In the genomic region with DNA sequence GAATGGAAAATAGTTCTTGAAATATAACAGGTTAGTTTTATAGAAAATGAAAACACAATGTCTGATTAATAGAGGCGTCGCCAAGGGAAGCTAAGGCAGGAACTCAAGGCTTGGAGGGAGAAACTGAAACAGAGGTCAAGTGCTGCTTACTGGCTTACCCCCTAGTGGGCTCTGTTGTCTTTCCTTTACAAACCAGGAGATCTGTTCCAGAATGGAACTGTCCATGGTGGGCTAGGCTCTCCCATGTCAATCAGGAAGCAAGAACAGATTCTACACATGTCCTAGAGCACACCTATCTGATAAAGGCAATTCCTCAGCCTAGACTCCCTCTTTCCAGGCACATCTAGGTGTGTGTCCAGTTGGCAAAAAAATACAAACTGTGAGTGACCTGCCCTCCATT, we compare ENCODE assay signal across 28 mouse cellular contexts. TPM values are rescaled to one million over a fixed set of nuclear protein-coding genes. Genes with fewer than 3 reads are reported as not detected.
DNase-seq lines count a peak whose midpoint lies in the region; ATAC-seq and TF ChIP-seq lines count a peak whose summit lies in the region.
"Had no signal": no experiment of that assay in that cellular context is flagged by ENCODE, and none has a peak within 500 bp of the region (broad histone marks: within the 10 kb centered on the region; RNA-seq: fewer than 3 reads in every experiment).

No protein-coding gene starts in this region.

- H3K4me3 ChIP-seq in lung, embryonic 14.5 days (ENCODE audit: low read depth, low read length) = no peak overlapping the region
- H3K4me3 ChIP-seq in ES-E14 (ENCODE audit: insufficient read depth in 1 of 2, low read depth in 1 of 2, low read length in 2 of 2, poor library complexity in 1 of 2, severe bottlenecking in 1 of 2) (no peak overlapping the region), myocyte (no peak overlapping the region)
- H3K4me3 ChIP-seq: forebrain, embryonic 15.5 days; heart, adult 2 months had no signal

- H3K27ac ChIP-seq in lung, embryonic 14.5 days (ENCODE audit: low read depth) = no peak overlapping the region
- no peak overlapping the region for H3K27ac ChIP-seq in ES-E14 (ENCODE audit: insufficient read depth, low read depth, low read length, poor library complexity, severe bottlenecking)
- H3K27ac ChIP-seq: forebrain, embryonic 15.5 days; heart, adult 2 months; hindbrain, embryonic 14.5 days; hindbrain, postnatal 0 days had no signal

- no peak for TF ChIP-seq POLR2A in myocyte (IDR thresholded peaks at IDR 0.05; ENCODE audit: insufficient read length, low read depth)

- TF ChIP-seq CTCF in lung, embryonic 14.5 days (IDR thresholded peaks at IDR 0.05; ENCODE audit: low read depth) = no peak

- no peaks in the 10 kb centered on the region for H3K4me1 ChIP-seq in lung, embryonic 14.5 days (ENCODE audit: insufficient read depth)
- no peaks in the 10 kb centered on the region for H3K4me1 ChIP-seq in ES-E14 (ENCODE audit: control insufficient read depth in 2 of 2, insufficient read depth in 2 of 2, low read length in 2 of 2, poor library complexity in 1 of 2)
- H3K4me1 ChIP-seq: forebrain, embryonic 15.5 days had no signal

- no peaks in the 10 kb centered on the region for H3K9me3 ChIP-seq in lung, embryonic 14.5 days (ENCODE audit: low read depth, low read length)
- H3K9me3 ChIP-seq in ES-E14 (ENCODE audit: control insufficient read depth, insufficient read depth, low read depth, low read length) = no peaks in the 10 kb centered on the region
- H3K9me3 ChIP-seq: forebrain, embryonic 15.5 days had no signal

- no peaks in the 10 kb centered on the region for H3K79me2 ChIP-seq in myocyte (ENCODE audit: control insufficient read depth, insufficient read depth)

- intact Hi-C loops in heart, postnatal 10 days (cut with DNase I) = no loop called here

- DNase-seq in lung, embryonic 14.5 days = peak; percentile 35
- DNase-seq in lung, postnatal 4 days = no peak
- peak; percentile 51 for DNase-seq in ES-E14 (ENCODE audit: low read depth, low spot score)
- peak; percentile 75 for DNase-seq in R1 (ENCODE audit: low read depth, low spot score)
- no peak for DNase-seq in heart, postnatal 10 days
- DNase-seq in heart, adult 8-10 months (ENCODE audit: low spot score) = no peak
- DNase-seq: adrenal gland, adult 2 months; adrenal gland, postnatal 14 days; cerebellum, adult 11 months; cerebellum, adult 2 months; cerebellum, adult 9-11 months; cerebellum, postnatal 25 days; gastrocnemius, postnatal 10 days; gastrocnemius, postnatal 36 days; heart, adult 2 months; heart, postnatal 36 days; kidney, adult 18-20 months had no signal

- no peak overlapping the region for H3K9ac ChIP-seq in lung, embryonic 14.5 days
- H3K9ac ChIP-seq in ES-E14 (ENCODE audit: insufficient read depth, low read depth, low read length, poor library complexity, severe bottlenecking) = no peak overlapping the region
- H3K9ac ChIP-seq: forebrain, embryonic 15.5 days; hindbrain, embryonic 14.5 days had no signal

- H3K27me3 ChIP-seq in lung, embryonic 14.5 days (ENCODE audit: insufficient read depth, low read length) = no peaks in the 10 kb centered on the region
- H3K27me3 ChIP-seq in myocyte (ENCODE audit: control insufficient read depth, insufficient read depth, insufficient read length) = no peaks in the 10 kb centered on the region
- H3K27me3 ChIP-seq: forebrain, embryonic 15.5 days had no signal

- H3K36me3 ChIP-seq in lung, embryonic 14.5 days (ENCODE audit: insufficient read depth) = no peaks in the 10 kb centered on the region
- H3K36me3 ChIP-seq in ES-E14 (ENCODE audit: control insufficient read depth, insufficient read depth, low read length, poor library complexity, severe bottlenecking) (no peaks in the 10 kb centered on the region), myocyte (ENCODE audit: control insufficient read depth, insufficient read depth) (no peaks in the 10 kb centered on the region)
- H3K36me3 ChIP-seq: forebrain, embryonic 15.5 days had no signal

- ATAC-seq in lung, embryonic 14.5 days (ENCODE audit: insufficient read depth) = no peak
- no peak for ATAC-seq in erythroid progenitor cell, adult 5-6 weeks (replicated peaks; ENCODE audit: low FRiP score, poor library complexity, severe bottlenecking)
- ATAC-seq: forebrain, embryonic 15.5 days; hindbrain, postnatal 0 days; inflammation-experienced regulatory T-cells, adult 6 months; intestine, embryonic 16.5 days; Patski had no signal

- no peak overlapping the region for H3ac ChIP-seq in myocyte (ENCODE audit: control insufficient read depth, insufficient read length)

- in situ Hi-C loops in ES-E14 (cut with MboI; ENCODE audit: low sequenced_read_pairs in 2 of 2, unreplicated experiment in 2 of 2) = no loop called here

- no peak overlapping the region for H3K4me2 ChIP-seq in lung, embryonic 14.5 days
- H3K4me2 ChIP-seq in myocyte (ENCODE audit: low read depth) = no peak overlapping the region
- H3K4me2 ChIP-seq: forebrain, embryonic 15.5 days; heart, embryonic 11.5 days; hindbrain, embryonic 14.5 days had no signal

- 76% methylated on average over 2 of the region's 2 CpGs for WGBS in lung, embryonic 14.5 days

TF ChIP-seq in ES-E14, 5 proteins besides CTCF, POLR2A, EP300 and RAD21:
- TF ChIP-seq CHD2 (IDR thresholded peaks at IDR 0.05; ENCODE audit: low read depth, low read length) (no peak), ZC3H11A (IDR thresholded peaks at IDR 0.05; ENCODE audit: borderline replicate concordance, low read depth, low read length) (no peak), HCFC1 (IDR thresholded peaks at IDR 0.05; ENCODE audit: borderline replicate concordance, insufficient read depth, low read length) (no peak), MAFK (IDR thresholded peaks at IDR 0.05; ENCODE audit: insufficient read depth, low read depth, low read length) (no peak), ZNF384 (IDR thresholded peaks at IDR 0.05; ENCODE audit: low read depth, low read length) (no peak)

TF ChIP-seq in myocyte, 11 proteins besides CTCF, POLR2A, EP300 and RAD21:
- TF ChIP-seq TCF12 (IDR thresholded peaks at IDR 0.05; ENCODE audit: insufficient read depth, poor library complexity, severe bottlenecking) = no peak
- peak; percentile 47 for TF ChIP-seq REST (IDR thresholded peaks at IDR 0.05; ENCODE audit: insufficient read depth, insufficient read length)
- TF ChIP-seq MYOG (IDR thresholded peaks at IDR 0.05; ENCODE audit: control insufficient read depth in 1 of 3, insufficient read depth in 1 of 3, insufficient read length in 2 of 3, low read depth in 2 of 3) = no peak
- no peak for TF ChIP-seq POLR2AphosphoS2 (IDR thresholded peaks at IDR 0.05; ENCODE audit: insufficient read length, low read depth)

RNA-seq across cellular contexts. Expression of gene Rab3c, which starts 32.3 kb away (rescaled TPM):
- 1.7 TPM in 2 replicates for polyA plus RNA-seq in lung, embryonic 14.5 days (2014; fragmentation: Nextera tagmentation; extraction: Ambion mirVana)
- 0.05 TPM in 1 of 2 replicates, not detected in the other for total RNA-seq in ES-E14 (2012; rRNA removed)
- polyA plus RNA-seq in myocyte (2012; fragmentation: generic; extraction: Trizol) = 0.05 TPM
- total RNA-seq in heart, postnatal 10 days (2021) = under 1 TPM; 0.24 to 0.25 TPM
- total RNA-seq in heart, adult 8-10 months (2022) = under 1 TPM; 0.03 to 0.22 (median 0.08) TPM
- total RNA-seq in erythroid progenitor cell, adult 5-6 weeks (2015; ENCODE audit: low replicate concordance) = not detected in 2 replicates
- total RNA-seq in erythroid progenitor cell, adult 5-6 weeks (2017; ENCODE audit: low replicate concordance) = under 0.01 TPM in 1 of 2 replicates, not detected in the other
- total RNA-seq: common myeloid progenitor, adult 5-6 weeks; gastrocnemius, postnatal 36 days; granulocyte monocyte progenitor cell, adult 5-6 weeks had no signal
- polyA plus RNA-seq: inflammation-experienced regulatory T-cells, adult 6 months; Patski had no signal

Comparison
In these comparisons a context has a peak if more than half of its experiments do, and no peak if none do; other contexts are left out.
1. DNase-seq: peak in lung, embryonic 14.5 days (single experiment), ES-E14 (single experiment) and R1 (single experiment); none in lung, postnatal 4 days (0 of 2), heart, postnatal 10 days (0 of 2) and heart, adult 8-10 months (single experiment).